Mouse (Mus musculus) B cell, adult (primary cell): ENCODE data around the gene Zfp980. TPM values are rescaled to one million over a fixed set of nuclear protein-coding genes. Genes with fewer than 3 reads are reported as not detected.

Experiments
- total RNA-seq: library from RNA; stranded (reverse); gene quantifications from 4 replicates; pipeline ENCODE4 v1.2.4, GENCODE M21; 2023; ENCODE audit not compliant: inconsistent age

Gene Zfp980
- total RNA-seq, result 0.35 to 1.1 TPM (median 0.56 TPM) in 4 replicates

GRCm38 (mm10) chr4:145670385-145670784 is at the start of gene Zfp980:
Zfp980 (plus strand) TSS chr4:145670685.

Other genes starting within 250 kb of the Zfp980 start
- 3.5 to 5.9 TPM (median 5.2 TPM) in 4 replicates for gene Zfp990, start 159.9 kb upstream of the Zfp980 start, total RNA-seq
- 7.2 to 11.3 TPM (median 10.4 TPM) in 4 replicates for gene Gm13212, start 85.5 kb upstream of the Zfp980 start, total RNA-seq
- not detected in 4 replicates for gene Zfp986, start 198.1 kb downstream of the Zfp980 start, total RNA-seq